Mouse (Mus musculus) embryonic facial prominence, embryonic 14.5 days (tissue): ENCODE results near the gene Hpgd. TPM values are rescaled to one million over a fixed set of nuclear protein-coding genes. Genes with fewer than 3 reads are reported as not detected.
"Not testable (repeated sequence)": the region's sequence is repeated elsewhere in the genome, so short reads cannot be mapped to it uniquely, and the experiment has no call there.

Experiments
- ATAC-seq: fragments of 200-750 bp; cut with Nextera tagmentation; 2 replicates; pipeline ENCODE4 v1.8.0; 2017; ENCODE audit warnings: low read depth, moderate number of reproducible peaks, moderate TSS enrichment
- DNase-seq: peaks from one replicate; pipeline ENCODE4 v3.0.0-alpha.2; 2015; ENCODE audit warnings: low spot score
- H3K27ac ChIP-seq: fragments of 300-500 bp; sonication (generic); replicated peaks from 2 replicates; pipeline ENCODE4 v1.5.1; 2014; ENCODE audit warnings: low read depth, mild to moderate bottlenecking, low read length, moderate library complexity
- H3K27me3 ChIP-seq: fragments of 300-500 bp; sonication (generic); replicated peaks from 2 replicates; pipeline ENCODE4 v1.6.1; 2014; ENCODE audit warnings: low read length; ENCODE audit not compliant: control insufficient read depth, insufficient read depth
- H3K36me3 ChIP-seq: fragments of 300-500 bp; sonication (generic); 2 replicates; pipeline ENCODE4 v1.6.1; 2014; ENCODE audit warnings: low read length, mixed read lengths; ENCODE audit not compliant: control insufficient read depth, insufficient read depth
- H3K4me1 ChIP-seq: fragments of 300-500 bp; sonication (generic); 2 replicates; pipeline ENCODE4 v1.6.1; 2014; ENCODE audit warnings: antibody characterized with exemption, low read length; ENCODE audit not compliant: control insufficient read depth, insufficient read depth
- H3K4me2 ChIP-seq: fragments of 300-500 bp; sonication (generic); 2 replicates; pipeline ENCODE4 v1.6.1; 2014; ENCODE audit warnings: low read depth, mild to moderate bottlenecking, low read length, moderate library complexity, mixed read lengths
- H3K4me3 ChIP-seq: fragments of 300-500 bp; sonication (generic); 2 replicates; pipeline ENCODE4 v1.5.1; 2014; ENCODE audit warnings: low read depth, mild to moderate bottlenecking, low read length
- H3K9ac ChIP-seq: fragments of 300-500 bp; sonication (generic); 2 replicates; pipeline ENCODE4 v1.6.1; 2014; ENCODE audit warnings: low read depth, mild to moderate bottlenecking, low read length, moderate library complexity, mixed read lengths
- H3K9me3 ChIP-seq: fragments of 300-500 bp; sonication (generic); 2 replicates; pipeline ENCODE4 v1.6.1; 2016; ENCODE audit warnings: low read length; ENCODE audit not compliant: control insufficient read depth
- WGBS: fragments of 180-500 bp; shearing (Covaris S2); extraction: QIAGEN DNeasy Blood & Tissue Kit; methylation state at CpG from one replicate; pipeline ENCODE4 v1.1.7; 2014; 5-methylcytosine and 5-hydroxymethylcytosine counted together
- polyA plus RNA-seq: library from polyadenylated mRNA; unstranded; fragments of >200 nt; fragmentation: Nextera tagmentation; extraction: Ambion mirVana; gene quantifications from 2 replicates; pipeline ENCODE4 v1.2.1, GENCODE M21; 2014

Gene Hpgd
- polyA plus RNA-seq, 1 experiment from 2014 or later = 36.8 TPM

DNA sequence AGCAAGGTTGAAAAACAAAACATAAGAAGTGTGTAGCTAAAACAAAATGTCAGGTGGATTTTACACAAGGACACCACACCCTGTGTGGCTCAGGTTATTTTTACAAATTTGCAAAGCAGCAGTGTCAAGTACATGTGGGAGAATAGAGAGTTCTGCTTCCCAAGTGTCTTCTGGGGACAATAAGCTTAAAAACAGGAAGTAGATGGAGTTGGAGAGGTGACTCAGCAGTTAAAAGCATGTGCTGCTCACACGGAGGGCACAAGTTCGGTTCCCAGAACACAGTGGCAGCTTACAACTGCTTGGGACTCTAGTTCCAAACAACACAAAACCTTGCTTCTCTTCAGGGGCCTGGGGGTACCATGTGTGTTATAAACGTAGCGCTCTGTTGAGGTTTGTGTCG, 5.0 kb downstream of the Hpgd start:
- Histone ChIP-seq H3K27me3 (no peaks in the 10 kb centered on the region), H3K9me3 (no peaks in the 10 kb centered on the region), H3K4me2 (no peak overlapping the region), H3K9ac (no peak overlapping the region), H3K4me3 (no peak overlapping the region), H3K27ac (no peak overlapping the region), H3K36me3 (no peaks in the 10 kb centered on the region), H3K4me1 (no peaks in the 10 kb centered on the region)
- 66% methylated on average over 5 of the region's 5 CpGs for WGBS
- DNase-seq (no peak), ATAC-seq (no peak)

DNA sequence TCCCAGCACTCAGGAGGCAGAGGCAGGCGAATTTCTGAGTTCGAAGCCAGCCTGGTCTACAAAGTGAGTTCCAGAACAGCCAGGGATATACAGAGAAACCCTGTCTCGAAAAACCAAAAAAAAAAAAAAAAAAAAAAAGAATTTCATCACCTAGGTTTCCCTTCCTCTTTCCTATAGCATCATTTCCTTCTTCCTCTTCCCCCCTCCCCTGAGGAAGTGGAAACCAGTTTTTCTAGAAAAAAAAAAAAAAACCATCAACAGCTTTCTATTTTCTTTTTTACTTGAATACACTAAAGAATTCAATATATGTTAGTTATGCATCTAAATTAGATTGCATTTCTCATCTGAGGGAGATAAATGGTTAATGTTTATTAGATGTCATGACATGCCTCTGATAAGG, 6.9 kb downstream of the Hpgd start:
- H3K27me3 ChIP-seq, ATAC-seq, H3K36me3 ChIP-seq, H3K4me3 ChIP-seq, H3K4me1 ChIP-seq, H3K9me3 ChIP-seq, H3K9ac ChIP-seq, H3K27ac ChIP-seq, DNase-seq, H3K4me2 ChIP-seq: not testable (repeated sequence)
- 69% methylated on average over 3 of the region's 3 CpGs for WGBS

DNA sequence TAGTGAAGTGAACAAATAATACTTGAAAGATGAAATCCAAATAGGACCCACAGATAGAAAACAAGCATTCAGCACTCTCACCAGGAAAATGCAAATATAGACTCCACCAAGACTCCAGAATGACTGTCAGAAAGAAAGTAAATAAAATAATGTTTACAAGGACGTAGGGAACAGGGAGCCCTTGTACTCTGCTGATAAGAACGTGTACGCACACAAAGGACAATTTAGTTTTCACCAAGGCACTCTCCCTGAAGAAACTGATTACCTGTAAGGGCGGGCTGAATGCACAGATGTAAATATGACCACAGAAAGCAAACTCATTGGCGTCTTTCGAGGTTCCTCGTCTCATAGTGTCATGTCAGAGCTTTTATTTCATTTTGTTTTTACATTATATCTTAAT, 10.2 kb downstream of the Hpgd start:
- no peak overlapping the region for H3K9ac ChIP-seq
- H3K36me3 ChIP-seq = no peaks in the 10 kb centered on the region
- peaks cover 8% of the 10 kb centered on the region; the same call in 1 of the 2 replicates for H3K4me1 ChIP-seq
- DNase-seq = no peak
- WGBS = 73% methylated on average over 7 of the region's 7 CpGs
- ATAC-seq = no peak
- no peak overlapping the region for H3K27ac ChIP-seq
- no peak overlapping the region for H3K4me2 ChIP-seq
- H3K9me3 ChIP-seq = no peaks in the 10 kb centered on the region
- H3K27me3 ChIP-seq = no peaks in the 10 kb centered on the region
- no peak overlapping the region for H3K4me3 ChIP-seq

DNA sequence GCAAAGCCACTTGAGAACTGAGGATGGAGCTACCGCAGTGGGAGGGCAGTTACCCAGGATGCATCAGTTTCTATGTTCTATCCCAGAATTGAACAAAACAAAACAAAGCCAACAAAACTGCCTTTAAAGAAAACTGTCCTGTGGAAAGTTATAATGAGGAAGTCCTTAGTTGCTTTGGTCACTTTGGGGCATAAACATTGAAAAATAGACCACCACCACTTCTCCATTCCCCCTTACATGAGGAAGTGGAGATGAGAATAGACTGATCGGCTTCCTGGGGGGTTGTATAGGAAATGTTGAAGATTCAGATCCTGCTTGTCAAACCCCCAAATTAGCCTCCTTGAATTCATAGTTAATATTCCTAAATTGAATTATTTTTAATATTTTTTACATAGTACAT, 19.2 kb downstream of the Hpgd start:
- Histone ChIP-seq H3K36me3 (no peaks in the 10 kb centered on the region), H3K9ac (no peak overlapping the region), H3K9me3 (no peaks in the 10 kb centered on the region), H3K4me3 (no peak overlapping the region), H3K27me3 (no peaks in the 10 kb centered on the region), H3K27ac (no peak overlapping the region), H3K4me1 (peaks cover 4% of the 10 kb centered on the region; the same call in 1 of the 2 replicates), H3K4me2 (no peak overlapping the region)
- ATAC-seq = no peak
- 88% methylated on average over 2 of the region's 2 CpGs for WGBS
- DNase-seq = no peak

DNA sequence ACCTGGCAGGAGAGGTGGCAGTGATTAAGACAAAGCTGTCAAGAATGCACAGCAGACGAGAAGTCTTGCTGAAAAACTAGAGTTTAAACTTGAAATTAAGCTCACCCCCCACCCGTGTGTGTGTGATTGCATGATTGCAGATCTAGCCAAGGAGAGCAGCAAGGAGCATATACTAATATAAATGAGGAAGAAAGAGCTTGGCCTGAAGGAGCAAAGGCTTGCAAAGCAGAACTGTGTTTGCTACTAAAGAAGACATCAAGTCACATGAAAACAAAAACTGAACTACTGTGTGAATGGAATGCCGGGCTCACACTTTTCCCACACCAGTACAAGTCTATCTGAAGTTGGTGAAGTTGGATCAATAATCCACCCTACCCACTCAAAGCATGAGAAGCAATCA, 20.8 kb downstream of the Hpgd start:
- no peaks in the 10 kb centered on the region for H3K27me3 ChIP-seq
- 74% methylated on average over 3 of the region's 3 CpGs for WGBS
- H3K9ac ChIP-seq = no peak overlapping the region
- no peak for ATAC-seq
- no peaks in the 10 kb centered on the region for H3K4me1 ChIP-seq
- no peak overlapping the region for H3K4me2 ChIP-seq
- H3K27ac ChIP-seq = no peak overlapping the region
- no peaks in the 10 kb centered on the region for H3K9me3 ChIP-seq
- no peak for DNase-seq
- H3K4me3 ChIP-seq = no peak overlapping the region
- no peaks in the 10 kb centered on the region for H3K36me3 ChIP-seq

DNA sequence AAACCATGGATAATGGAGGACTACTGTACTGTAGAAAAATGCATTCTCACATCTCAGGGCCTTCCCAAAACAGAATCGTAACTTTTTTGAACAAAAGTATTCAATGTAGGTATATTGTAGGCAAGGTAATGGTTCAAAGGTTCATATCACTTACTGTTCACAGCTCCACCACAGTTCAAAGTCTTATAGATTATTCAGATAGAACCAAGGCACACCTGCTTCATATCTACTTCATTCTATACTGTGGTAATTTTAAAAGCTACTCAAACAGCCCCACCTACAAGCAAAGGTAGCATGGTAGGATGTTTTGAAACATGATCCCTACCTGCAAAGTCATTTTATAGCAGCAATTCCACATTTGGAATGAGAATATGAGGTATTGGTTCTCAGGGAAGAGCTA, 28.9 kb downstream of the Hpgd start:
- DNase-seq (no peak), ATAC-seq (no peak)
- Histone ChIP-seq H3K27me3 (no peaks in the 10 kb centered on the region), H3K4me1 (peaks cover 2% of the 10 kb centered on the region; the same call in 1 of the 2 replicates), H3K4me3 (no peak overlapping the region), H3K9ac (no peak overlapping the region), H3K4me2 (no peak overlapping the region), H3K27ac (no peak overlapping the region), H3K36me3 (no peaks in the 10 kb centered on the region), H3K9me3 (no peaks in the 10 kb centered on the region)
- 89% methylated on average over 1 of the region's 1 CpGs for WGBS

DNA sequence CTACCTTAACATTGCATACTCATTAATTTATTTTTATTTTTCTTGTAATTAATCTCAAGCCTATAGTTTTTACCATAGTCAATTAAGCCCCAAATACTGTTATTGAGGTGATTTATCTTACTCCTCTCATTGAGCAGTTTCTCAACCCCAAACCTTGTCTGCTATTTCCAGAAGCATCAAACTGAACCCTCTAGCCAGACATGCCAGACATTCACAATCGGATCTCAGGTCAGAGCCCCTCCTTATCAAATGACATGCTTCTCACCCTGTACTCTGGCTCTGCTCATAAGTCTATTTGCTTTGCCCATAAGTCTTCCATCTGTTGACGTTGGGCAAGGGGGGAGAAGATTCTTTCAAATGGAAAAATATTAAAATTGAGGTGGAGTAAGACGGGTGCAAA, 33.3 kb downstream of the Hpgd start:
- Histone ChIP-seq H3K27ac (peak overlapping the region; percentile 58; the same call in 1 of the 2 replicates), H3K36me3 (no peaks in the 10 kb centered on the region), H3K4me2 (no peak overlapping the region), H3K27me3 (no peaks in the 10 kb centered on the region), H3K4me1 (peaks cover 3% of the 10 kb centered on the region; the same call in 1 of the 2 replicates), H3K9ac (no peak overlapping the region), H3K4me3 (no peak overlapping the region), H3K9me3 (no peaks in the 10 kb centered on the region)
- ATAC-seq (no peak), DNase-seq (no peak)
- WGBS = 22% methylated on average over 3 of the region's 3 CpGs

DNA sequence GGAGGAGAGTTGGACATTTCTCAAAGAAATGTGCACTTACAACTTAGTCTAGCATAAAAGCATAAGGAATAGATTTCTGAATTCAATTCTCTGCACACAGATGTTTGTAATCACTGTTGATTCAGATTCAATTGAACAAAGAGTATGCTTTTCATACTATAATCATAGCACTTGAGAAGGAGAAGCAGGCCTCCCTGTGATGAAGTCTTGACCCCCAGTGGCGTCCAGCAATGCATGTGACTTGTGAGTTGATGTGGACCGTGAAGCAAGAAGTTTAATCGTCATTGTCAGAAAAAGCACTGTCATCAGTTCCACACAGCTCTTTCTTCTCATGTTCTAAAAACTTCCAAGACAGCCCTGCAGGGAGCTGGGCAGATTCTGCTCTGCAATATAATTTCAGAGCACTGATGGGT, 33.8 kb downstream of the Hpgd start:
- DNase-seq (peak; percentile 84), ATAC-seq (peak; percentile 77)
- Histone ChIP-seq H3K9ac (no peak overlapping the region), H3K27me3 (no peaks in the 10 kb centered on the region), H3K4me2 (0 out of 2 replicates have a peak overlapping the region, but pooled peaks have one; percentile 12), H3K4me1 (peaks cover 3% of the 10 kb centered on the region; the same call in 1 of the 2 replicates), H3K9me3 (no peaks in the 10 kb centered on the region), H3K4me3 (no peak overlapping the region), H3K36me3 (no peaks in the 10 kb centered on the region), H3K27ac (peak overlapping the region; percentile 58)
- WGBS = 52% methylated on average over 3 of the region's 3 CpGs

DNA sequence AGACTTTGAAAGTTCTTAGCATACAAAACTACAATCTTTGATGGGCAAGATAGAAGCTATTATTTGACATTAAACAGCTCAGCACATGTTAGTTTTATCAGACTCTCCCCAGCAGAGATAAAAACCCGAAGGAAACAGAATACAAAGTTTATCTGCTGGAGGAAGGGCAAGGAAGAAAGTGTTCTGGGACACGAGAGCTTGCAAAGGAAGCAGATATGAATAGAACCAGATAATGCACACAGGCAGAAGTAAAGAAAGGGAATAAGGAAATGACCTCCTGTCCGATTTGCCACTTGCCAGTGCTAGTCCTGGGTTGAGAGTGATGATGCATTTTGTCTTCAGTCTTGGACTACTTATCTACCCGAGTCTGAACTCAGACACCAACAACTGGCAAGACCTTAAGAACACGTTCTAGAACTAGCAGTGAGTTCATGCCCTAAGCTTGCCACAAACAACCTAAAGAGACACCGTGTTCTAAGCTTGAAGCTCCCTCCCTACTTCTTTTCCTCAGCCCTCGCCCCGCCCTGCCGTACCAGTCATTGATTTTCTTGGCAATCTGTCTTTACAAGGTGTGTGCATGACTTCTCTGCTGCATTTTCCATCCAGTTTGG, 41.1 kb downstream of the Hpgd start:
- Histone ChIP-seq H3K4me2 (no peak overlapping the region), H3K27me3 (no peaks in the 10 kb centered on the region), H3K4me1 (no peaks in the 10 kb centered on the region), H3K4me3 (no peak overlapping the region), H3K27ac (no peak overlapping the region), H3K36me3 (no peaks in the 10 kb centered on the region), H3K9me3 (no peaks in the 10 kb centered on the region), H3K9ac (no peak overlapping the region)
- WGBS = 87% methylated on average over 9 of the region's 9 CpGs
- DNase-seq (no peak), ATAC-seq (no peak)
